Mouse (Mus musculus): Measurements from ENCODE around the gene Cap1. TPM values are rescaled to one million over a fixed set of nuclear protein-coding genes. Genes with fewer than 3 reads are reported as not detected.
A peak's percentile ranks its signal among the peaks of the same experiment; 100 is the strongest.

Gene Cap1
- polyA plus RNA-seq, 1 experiment from 2014 or later: 44.3 TPM

DNA sequence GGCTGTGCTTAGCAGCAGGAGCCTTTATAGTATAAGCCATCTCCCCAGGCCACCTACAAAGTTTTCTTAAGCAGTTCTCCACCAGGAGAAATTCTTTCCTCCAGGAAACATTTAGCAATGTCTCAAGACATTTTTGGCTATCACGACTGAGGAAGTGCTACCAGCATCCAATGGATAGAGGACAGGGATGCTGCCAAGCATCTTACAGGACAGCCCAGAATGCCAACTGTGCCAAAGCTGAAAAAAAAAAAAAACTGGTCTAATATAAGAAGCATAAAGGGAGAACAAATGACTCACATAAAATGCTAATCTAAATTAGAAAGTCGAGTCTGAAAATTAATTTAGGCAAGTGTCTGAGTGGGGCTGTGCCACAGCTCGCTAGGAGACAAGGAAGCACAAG lies 3.3 kb downstream of the Cap1 start:
- ATAC-seq (replicated peaks; ENCODE audit: extremely low read depth, insufficient read depth, low FRiP score): no peak
- Histone ChIP-seq H3K4me1 (ENCODE audit: control insufficient read depth, insufficient read depth, low read length) (peaks cover 45% of the 10 kb centered on the region), H3K9ac (ENCODE audit: low read length) (no peak overlapping the region), H3K4me2 (ENCODE audit: low read depth, low read length) (no peak overlapping the region), H3K36me3 (ENCODE audit: control insufficient read depth, insufficient read depth) (no peaks in the 10 kb centered on the region; the same call in 1 of the 2 replicates), H3K27me3 (ENCODE audit: control insufficient read depth, insufficient read depth, low read length) (no peaks in the 10 kb centered on the region), H3K27ac (ENCODE audit: low read length) (no peak overlapping the region), H3K9me3 (replicated peaks; ENCODE audit: control insufficient read depth, low read length) (no peaks in the 10 kb centered on the region), H3K4me3 (ENCODE audit: low read length) (no peak overlapping the region)
- WGBS: 63% methylated on average over 3 of the region's 3 CpGs

GRCm38 (mm10) chr4:122878333-122879070 lies 7.4 kb downstream of the Cap1 start:
- Histone ChIP-seq H3K4me1 (ENCODE audit: control insufficient read depth, insufficient read depth, low read length) (peaks cover 27% of the 10 kb centered on the region), H3K9ac (ENCODE audit: low read length) (no peak overlapping the region), H3K4me2 (ENCODE audit: low read depth, low read length) (no peak overlapping the region), H3K27ac (ENCODE audit: low read length) (0 out of 2 replicates have a peak overlapping the region, but pooled peaks have one; percentile 34), H3K27me3 (ENCODE audit: control insufficient read depth, insufficient read depth, low read length) (no peaks in the 10 kb centered on the region), H3K36me3 (ENCODE audit: control insufficient read depth, insufficient read depth) (no peaks in the 10 kb centered on the region; the same call in 1 of the 2 replicates), H3K4me3 (ENCODE audit: low read length) (no peak overlapping the region), H3K9me3 (replicated peaks; ENCODE audit: control insufficient read depth, low read length) (no peaks in the 10 kb centered on the region)
- ATAC-seq (replicated peaks; ENCODE audit: extremely low read depth, insufficient read depth, low FRiP score): no peak
- WGBS: 88% methylated on average over 2 of the region's 2 CpGs

DNA sequence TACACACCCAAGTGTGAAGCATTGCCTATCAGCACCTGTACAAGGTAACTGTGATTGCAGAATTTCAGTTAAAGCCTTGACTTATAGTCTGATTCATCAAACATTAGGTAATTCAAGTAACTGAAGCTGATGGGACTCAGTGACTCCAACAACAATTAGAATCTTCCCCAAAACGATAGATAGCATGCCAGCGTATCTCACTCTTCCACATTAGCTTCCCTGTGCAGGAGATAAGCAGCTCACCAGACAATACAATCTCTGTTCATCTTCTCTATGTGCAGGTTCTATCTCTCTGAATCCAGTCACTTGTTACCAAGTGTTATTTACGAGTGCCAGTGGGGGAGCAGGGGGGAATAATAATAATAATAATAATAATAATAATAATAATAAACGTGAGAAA lies 12.3 kb downstream of the Cap1 start:
- Histone ChIP-seq H3K9ac (ENCODE audit: low read length) (no peak overlapping the region), H3K4me2 (ENCODE audit: low read depth, low read length) (no peak overlapping the region), H3K27ac (ENCODE audit: low read length) (no peak overlapping the region), H3K27me3 (ENCODE audit: control insufficient read depth, insufficient read depth, low read length) (no peaks in the 10 kb centered on the region), H3K4me1 (ENCODE audit: control insufficient read depth, insufficient read depth, low read length) (peaks cover 7% of the 10 kb centered on the region; the same call in 1 of the 2 replicates), H3K4me3 (ENCODE audit: low read length) (no peak overlapping the region), H3K36me3 (ENCODE audit: control insufficient read depth, insufficient read depth) (peaks cover 25% of the 10 kb centered on the region), H3K9me3 (replicated peaks; ENCODE audit: control insufficient read depth, low read length) (no peaks in the 10 kb centered on the region)
- 67% methylated on average over 4 of the region's 4 CpGs for WGBS
- ATAC-seq (replicated peaks; ENCODE audit: extremely low read depth, insufficient read depth, low FRiP score): no peak

DNA sequence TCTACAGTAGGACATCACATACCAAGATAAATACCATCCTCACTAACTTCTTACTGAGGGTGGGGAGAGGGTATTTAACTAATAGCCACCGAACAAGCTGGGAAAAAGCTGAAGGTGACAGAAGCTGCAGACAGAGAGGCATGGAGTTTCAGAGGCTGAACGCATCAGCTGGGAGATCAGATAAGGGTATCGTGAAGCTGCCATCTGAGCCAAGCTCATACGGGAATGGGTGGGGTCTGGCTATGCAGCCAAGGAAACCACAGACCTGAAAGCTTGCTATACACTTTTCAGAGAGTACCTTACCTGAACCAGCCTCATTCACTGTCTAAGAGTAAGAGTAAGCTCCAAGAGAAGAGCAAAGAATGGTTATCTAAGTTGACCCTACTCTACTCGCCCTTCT lies 12.9 kb downstream of the Cap1 start:
- Histone ChIP-seq H3K27ac (ENCODE audit: low read length) (no peak overlapping the region), H3K4me3 (ENCODE audit: low read length) (no peak overlapping the region), H3K9me3 (replicated peaks; ENCODE audit: control insufficient read depth, low read length) (no peaks in the 10 kb centered on the region), H3K36me3 (ENCODE audit: control insufficient read depth, insufficient read depth) (peaks cover 27% of the 10 kb centered on the region), H3K27me3 (ENCODE audit: control insufficient read depth, insufficient read depth, low read length) (no peaks in the 10 kb centered on the region), H3K4me2 (ENCODE audit: low read depth, low read length) (no peak overlapping the region), H3K4me1 (ENCODE audit: control insufficient read depth, insufficient read depth, low read length) (0 out of 2 replicates have a peak, but pooled peaks cover 2% of the 10 kb centered on the region), H3K9ac (ENCODE audit: low read length) (no peak overlapping the region)
- WGBS: 48% methylated on average over 5 of the region's 5 CpGs
- peak; percentile 46; the same call in 1 of the 2 replicates for ATAC-seq (replicated peaks; ENCODE audit: extremely low read depth, insufficient read depth, low FRiP score)

GRCm38 (mm10) chr4:122871989-122872388 lies 13.9 kb downstream of the Cap1 start:
- 68% methylated on average over 2 of the region's 2 CpGs for WGBS
- no peak; the same call in 1 of the 2 replicates for ATAC-seq (replicated peaks; ENCODE audit: extremely low read depth, insufficient read depth, low FRiP score)
- Histone ChIP-seq H3K36me3 (ENCODE audit: control insufficient read depth, insufficient read depth) (peaks cover 32% of the 10 kb centered on the region), H3K27me3 (ENCODE audit: control insufficient read depth, insufficient read depth, low read length) (no peaks in the 10 kb centered on the region), H3K9me3 (replicated peaks; ENCODE audit: control insufficient read depth, low read length) (no peaks in the 10 kb centered on the region), H3K4me1 (ENCODE audit: control insufficient read depth, insufficient read depth, low read length) (0 out of 2 replicates have a peak, but pooled peaks cover 2% of the 10 kb centered on the region), H3K4me2 (ENCODE audit: low read depth, low read length) (no peak overlapping the region), H3K4me3 (ENCODE audit: low read length) (no peak overlapping the region), H3K27ac (ENCODE audit: low read length) (no peak overlapping the region), H3K9ac (ENCODE audit: low read length) (no peak overlapping the region)

- ATAC-seq (replicated peaks; ENCODE audit: extremely low read depth, insufficient read depth, low FRiP score): no peak
- WGBS: 88% methylated on average over 11 of the region's 11 CpGs
- Histone ChIP-seq H3K4me3 (ENCODE audit: low read length) (no peak overlapping the region), H3K27ac (ENCODE audit: low read length) (no peak overlapping the region), H3K9me3 (replicated peaks; ENCODE audit: control insufficient read depth, low read length) (no peaks in the 10 kb centered on the region), H3K9ac (ENCODE audit: low read length) (no peak overlapping the region), H3K36me3 (ENCODE audit: control insufficient read depth, insufficient read depth) (peaks cover 37% of the 10 kb centered on the region), H3K27me3 (ENCODE audit: control insufficient read depth, insufficient read depth, low read length) (no peaks in the 10 kb centered on the region), H3K4me1 (ENCODE audit: control insufficient read depth, insufficient read depth, low read length) (0 out of 2 replicates have a peak, but pooled peaks cover 2% of the 10 kb centered on the region), H3K4me2 (ENCODE audit: low read depth, low read length) (no peak overlapping the region)
Observed at GRCm38 (mm10) chr4:122871269-122871668, 14.6 kb downstream of the Cap1 start.

- no peaks in the 10 kb centered on the region for H3K27me3 ChIP-seq (ENCODE audit: control insufficient read depth, insufficient read depth, low read length)
- no peaks in the 10 kb centered on the region for H3K9me3 ChIP-seq (replicated peaks; ENCODE audit: control insufficient read depth, low read length)
- no peak for ATAC-seq (replicated peaks; ENCODE audit: extremely low read depth, insufficient read depth, low FRiP score)
- 74% methylated on average over 5 of the region's 5 CpGs for WGBS
- no peak overlapping the region for H3K4me3 ChIP-seq (ENCODE audit: low read length)
- H3K4me1 ChIP-seq (ENCODE audit: control insufficient read depth, insufficient read depth, low read length): 0 out of 2 replicates have a peak, but pooled peaks cover 2% of the 10 kb centered on the region
- H3K27ac ChIP-seq (ENCODE audit: low read length): no peak overlapping the region
- H3K36me3 ChIP-seq (ENCODE audit: control insufficient read depth, insufficient read depth): peaks cover 41% of the 10 kb centered on the region
- H3K4me2 ChIP-seq (ENCODE audit: low read depth, low read length): no peak overlapping the region
- H3K9ac ChIP-seq (ENCODE audit: low read length): no peak overlapping the region
Observed at GRCm38 (mm10) chr4:122870741-122871140, 15.1 kb downstream of the Cap1 start.

DNA sequence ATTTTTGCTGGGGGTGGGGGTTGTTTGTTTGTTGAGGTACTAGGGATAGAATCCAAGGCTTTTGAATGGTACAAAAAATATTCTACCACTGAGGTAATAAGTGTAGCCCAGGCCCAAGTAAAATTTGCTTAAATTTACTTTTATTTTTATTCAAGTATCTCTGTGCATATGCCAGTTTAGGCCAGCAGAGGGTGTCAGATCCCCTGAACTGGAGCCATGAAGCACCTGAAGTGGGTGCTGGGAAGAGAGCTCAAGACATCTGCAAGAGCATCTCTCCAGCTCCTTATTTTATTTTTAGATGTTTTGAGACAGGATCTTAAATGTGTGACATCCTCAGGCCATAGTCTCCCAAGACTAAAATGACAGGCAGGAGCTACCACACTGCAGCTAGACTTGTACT lies 15.8 kb downstream of the Cap1 start:
- no peaks in the 10 kb centered on the region for H3K27me3 ChIP-seq (ENCODE audit: control insufficient read depth, insufficient read depth, low read length)
- H3K4me1 ChIP-seq (ENCODE audit: control insufficient read depth, insufficient read depth, low read length): 0 out of 2 replicates have a peak, but pooled peaks cover 2% of the 10 kb centered on the region
- no peak for ATAC-seq (replicated peaks; ENCODE audit: extremely low read depth, insufficient read depth, low FRiP score)
- H3K9me3 ChIP-seq (replicated peaks; ENCODE audit: control insufficient read depth, low read length): no peaks in the 10 kb centered on the region
- peaks cover 48% of the 10 kb centered on the region for H3K36me3 ChIP-seq (ENCODE audit: control insufficient read depth, insufficient read depth)
- H3K4me3 ChIP-seq (ENCODE audit: low read length): no peak overlapping the region
- H3K27ac ChIP-seq (ENCODE audit: low read length): no peak overlapping the region
- no peak overlapping the region for H3K9ac ChIP-seq (ENCODE audit: low read length)
- no peak overlapping the region for H3K4me2 ChIP-seq (ENCODE audit: low read depth, low read length)

GRCm38 (mm10) chr4:122868041-122868440 lies 17.8 kb downstream of the Cap1 start:
- Histone ChIP-seq H3K36me3 (ENCODE audit: control insufficient read depth, insufficient read depth) (peaks cover 66% of the 10 kb centered on the region), H3K9ac (ENCODE audit: low read length) (no peak overlapping the region), H3K27ac (ENCODE audit: low read length) (no peak overlapping the region), H3K27me3 (ENCODE audit: control insufficient read depth, insufficient read depth, low read length) (no peaks in the 10 kb centered on the region), H3K4me1 (ENCODE audit: control insufficient read depth, insufficient read depth, low read length) (no peaks in the 10 kb centered on the region), H3K4me2 (ENCODE audit: low read depth, low read length) (no peak overlapping the region), H3K4me3 (ENCODE audit: low read length) (no peak overlapping the region), H3K9me3 (replicated peaks; ENCODE audit: control insufficient read depth, low read length) (no peaks in the 10 kb centered on the region)
- ATAC-seq (replicated peaks; ENCODE audit: extremely low read depth, insufficient read depth, low FRiP score): no peak
- WGBS: 94% methylated on average over 1 of the region's 1 CpGs
